Mouse (Mus musculus) layer of hippocampus, adult 9-11 months (tissue): ENCODE measurements around the gene Gabpa.
A peak's percentile ranks its signal among the peaks of the same experiment; 100 is the strongest.

ENCODE experiments used
- DNase-seq: peaks from one replicate; pipeline ENCODE4 v3.0.0; 2022

Gene Gabpa

GRCm38 (mm10) chr16:84834745-84835440 lies at the start of gene Gabpa:
TSS of gene Gabpa (plus strand) at chr16:84834925.
- DNase-seq, result peak; percentile 97

GRCm38 (mm10) chr16:84784966-84785365 lies 49.8 kb upstream of the Gabpa start:
- DNase-seq, result no peak

- DNase-seq, result no peak
These were observed 44.0 kb upstream of the Gabpa start for GRCm38 (mm10) chr16:84790595-84791165.

DNA sequence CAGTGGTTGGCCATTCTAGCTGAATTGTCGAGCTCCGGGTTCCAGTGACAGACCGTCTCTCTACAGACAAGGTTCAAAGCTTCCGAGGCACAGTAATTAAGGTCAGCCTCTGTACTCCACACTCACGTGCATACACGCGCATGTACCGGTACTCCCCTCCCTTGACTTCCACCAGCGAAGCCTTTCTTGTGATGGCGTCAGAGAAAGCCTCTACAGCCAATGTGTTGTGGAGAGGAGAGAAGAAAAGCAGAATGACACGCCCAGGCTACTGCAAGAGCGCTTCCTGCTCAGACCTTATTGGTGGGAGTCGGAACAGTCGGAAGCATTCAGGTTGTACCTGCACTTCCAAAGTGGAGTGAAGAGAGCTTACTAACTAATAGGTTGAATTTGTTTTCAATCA lies 41.3 kb upstream of the Gabpa start:
- DNase-seq, result no peak

- DNase-seq, result no peak
These were observed 39.4 kb upstream of the Gabpa start for GRCm38 (mm10) chr16:84795337-84795736.

DNA sequence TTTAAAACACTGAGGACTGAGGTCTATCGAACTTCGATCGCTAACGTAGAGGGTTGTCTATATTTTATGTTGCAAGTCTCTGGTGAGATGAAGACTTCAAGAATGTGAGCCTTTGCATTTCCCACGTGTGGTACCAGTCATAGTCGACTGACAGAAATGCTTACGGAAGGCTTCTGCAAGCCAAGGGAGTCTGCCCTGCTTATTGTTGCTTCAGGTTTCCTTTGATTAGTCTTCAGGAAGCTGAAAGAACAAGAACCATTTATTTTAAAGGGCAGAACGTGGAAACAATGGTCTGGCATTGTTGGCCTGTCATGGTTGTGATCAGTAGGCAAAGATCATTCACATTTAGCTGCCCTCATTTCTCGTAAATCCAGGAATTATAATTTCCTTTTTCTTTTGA lies 38.0 kb upstream of the Gabpa start:
- no peak for DNase-seq

DNA sequence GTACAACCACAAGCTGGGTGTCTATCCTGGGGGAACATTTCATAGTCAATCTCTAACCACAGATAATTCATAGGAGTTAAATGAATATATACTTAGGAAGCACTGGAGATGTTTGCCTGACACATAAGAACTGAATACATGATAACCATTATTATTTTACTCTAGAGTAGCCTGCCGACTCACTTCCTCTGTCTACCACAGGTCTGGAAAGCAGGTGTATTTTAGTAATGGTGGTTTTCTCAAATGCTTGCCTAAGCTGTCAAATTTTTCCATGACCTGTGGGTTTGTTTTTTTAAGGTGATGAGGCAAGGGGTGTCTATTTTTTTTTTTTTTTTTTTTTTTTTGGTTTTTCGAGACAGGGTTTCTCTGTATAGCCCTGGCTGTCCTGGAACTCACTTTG lies 34.7 kb upstream of the Gabpa start:
- DNase-seq, result no peak

DNA sequence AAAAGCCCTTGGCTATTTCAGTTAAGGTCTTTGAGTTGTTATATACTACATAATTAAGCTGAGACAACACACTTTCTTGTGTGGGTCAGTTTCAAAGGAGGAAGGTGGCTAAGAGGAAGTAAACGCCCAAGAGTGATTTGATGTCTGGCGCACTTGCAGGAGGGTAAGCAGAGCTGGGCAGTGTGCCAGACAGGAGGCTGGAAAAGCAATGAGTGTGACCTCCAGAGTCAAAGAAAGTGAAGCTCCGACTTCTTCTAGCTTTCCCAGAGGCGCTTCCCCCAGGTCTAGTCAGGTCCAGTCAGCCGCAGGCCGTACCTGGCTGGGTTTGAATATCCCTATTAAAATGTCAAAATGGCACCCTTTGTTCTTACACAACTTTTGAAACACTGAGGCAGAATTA lies 32.5 kb upstream of the Gabpa start:
- peak; percentile 34 for DNase-seq

DNA sequence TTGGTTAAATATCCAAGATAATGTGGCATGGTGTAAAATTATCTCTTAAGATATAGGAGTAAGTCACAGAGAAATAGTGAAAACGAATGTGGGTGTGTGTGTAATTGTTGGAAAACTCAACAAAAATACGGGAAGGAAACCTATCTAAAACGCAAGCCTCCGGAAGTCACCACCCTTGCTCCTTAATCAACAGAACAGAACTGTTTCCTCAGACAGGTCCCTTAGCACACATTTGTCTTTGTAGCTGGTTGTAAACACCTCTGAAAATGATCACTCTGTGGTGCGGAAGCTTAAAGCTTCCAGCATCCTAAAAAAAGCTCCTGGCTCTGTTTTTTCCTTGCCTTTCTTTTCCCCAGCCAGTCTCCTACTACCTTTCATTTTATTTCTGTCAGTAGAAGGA lies 29.9 kb upstream of the Gabpa start:
- no peak for DNase-seq

DNA sequence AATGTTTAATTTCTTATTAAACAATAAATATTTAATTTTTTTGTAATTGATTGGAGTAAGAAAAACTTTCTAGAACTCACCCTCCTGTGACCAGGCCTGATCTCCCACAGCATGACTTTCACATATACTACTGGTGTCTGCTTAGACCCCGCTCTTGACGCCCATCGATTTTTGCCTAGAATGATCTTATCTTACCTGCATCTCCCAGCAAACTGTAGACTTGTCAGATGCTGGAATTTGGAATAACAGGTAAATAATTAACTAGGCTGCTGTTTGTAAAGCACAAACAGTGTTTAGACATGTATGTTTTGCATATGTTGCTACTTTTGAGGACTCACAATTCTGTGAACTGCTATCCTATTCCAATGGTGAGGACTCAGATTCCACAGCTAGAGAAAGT lies 28.6 kb upstream of the Gabpa start:
- no peak for DNase-seq

DNA sequence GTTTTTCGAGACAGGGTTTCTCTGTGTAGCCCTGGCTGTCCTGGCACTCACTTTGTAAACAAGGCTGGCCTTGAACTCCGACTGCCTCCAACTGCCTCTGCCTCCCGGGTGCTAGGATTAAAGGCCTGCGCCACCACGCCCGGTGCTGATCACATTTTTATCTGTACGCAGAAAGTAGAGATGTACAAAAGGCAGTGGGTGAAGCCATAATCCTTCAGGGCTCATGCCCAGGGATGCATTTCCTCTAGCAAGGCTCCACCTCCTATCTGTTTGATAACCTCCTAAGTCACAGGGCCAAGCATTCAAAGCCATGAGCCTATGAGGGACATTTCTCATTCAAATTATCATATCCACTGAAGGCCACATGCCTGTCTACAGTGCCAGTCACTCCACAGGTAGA lies 26.9 kb upstream of the Gabpa start:
- DNase-seq, result no peak

GRCm38 (mm10) chr16:84810254-84810653 lies 24.5 kb upstream of the Gabpa start:
- DNase-seq, result no peak

DNA sequence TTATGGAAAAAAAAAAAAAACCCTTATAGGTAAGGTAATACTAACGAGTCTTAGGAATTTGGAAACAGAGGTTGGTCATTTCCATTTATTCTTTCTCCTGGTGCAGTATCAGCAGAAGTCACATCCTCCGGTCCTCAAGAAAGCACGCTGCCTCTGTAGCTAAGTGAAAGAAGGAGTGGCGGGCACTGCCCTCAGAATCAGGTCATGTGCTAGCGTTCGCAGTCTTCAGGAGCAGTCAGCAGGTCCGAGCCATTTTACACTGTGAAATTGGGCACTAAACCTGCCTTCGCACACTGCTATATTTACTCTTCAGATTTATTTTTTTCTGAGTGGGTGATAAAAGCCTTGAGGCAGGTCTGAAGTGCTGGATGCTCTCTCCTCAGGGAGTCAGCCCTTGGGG lies 20.9 kb upstream of the Gabpa start:
- DNase-seq, result no peak

GRCm38 (mm10) chr16:84814511-84814910 lies 20.2 kb upstream of the Gabpa start:
- DNase-seq, result no peak

DNA sequence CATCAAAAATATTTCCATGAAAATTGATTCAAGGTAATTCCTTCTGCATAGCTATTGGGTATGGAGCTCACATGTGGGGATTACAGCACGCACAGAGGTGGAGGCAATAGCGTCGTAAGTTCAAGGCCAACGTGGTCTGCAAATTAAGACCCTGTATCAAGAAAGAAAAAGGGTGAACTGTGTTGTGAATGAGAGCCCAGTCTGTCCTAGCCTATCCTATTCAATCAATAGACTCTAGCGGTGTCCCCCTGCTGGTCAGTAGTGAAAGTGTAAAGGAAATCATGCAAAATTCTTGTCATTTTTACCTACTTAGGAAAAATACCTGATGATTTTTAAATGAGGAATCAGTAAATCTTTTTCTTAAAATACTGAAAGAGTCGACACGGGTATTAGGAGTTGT lies 17.3 kb upstream of the Gabpa start:
- no peak for DNase-seq

DNA sequence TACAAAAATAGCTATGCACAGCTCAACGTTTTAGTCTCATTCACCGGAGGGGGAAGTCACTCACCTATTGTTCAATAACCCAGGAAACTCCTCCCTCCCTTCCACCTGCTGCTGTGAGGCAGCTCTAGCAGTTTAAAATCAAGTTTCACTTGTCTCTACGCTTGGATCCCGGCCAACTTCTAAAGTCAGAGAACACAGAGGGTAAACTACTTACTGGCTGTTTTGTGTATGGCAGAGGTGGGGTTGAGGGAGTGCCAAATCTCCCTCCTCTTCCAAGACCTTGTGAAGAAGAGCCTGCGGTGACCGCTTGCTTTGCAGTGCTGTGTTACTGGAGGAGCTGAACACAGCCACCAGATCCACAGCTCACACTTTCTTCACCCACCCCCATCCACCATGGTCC lies 9.7 kb upstream of the Gabpa start:
- no peak for DNase-seq

DNA sequence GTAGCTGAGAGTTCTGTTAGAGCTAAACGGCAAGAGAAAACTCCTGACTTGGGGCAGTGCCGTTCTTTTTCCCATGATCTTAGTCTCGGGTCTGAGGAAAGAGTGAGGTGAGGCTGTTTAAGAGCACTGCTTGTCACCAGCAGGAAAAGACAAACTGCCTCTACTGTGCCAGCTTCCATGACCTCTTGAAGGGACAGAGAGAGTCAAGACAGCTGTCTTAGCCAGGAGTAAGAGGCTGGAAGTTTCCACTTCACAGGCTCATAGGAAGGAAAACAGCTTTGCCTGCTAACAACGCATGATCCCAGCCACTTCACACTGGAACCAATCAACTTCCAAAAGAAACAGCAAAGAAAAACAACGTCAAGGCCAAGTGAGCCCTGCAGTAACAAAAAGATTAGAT lies 3.0 kb upstream of the Gabpa start:
- no peak for DNase-seq

DNA sequence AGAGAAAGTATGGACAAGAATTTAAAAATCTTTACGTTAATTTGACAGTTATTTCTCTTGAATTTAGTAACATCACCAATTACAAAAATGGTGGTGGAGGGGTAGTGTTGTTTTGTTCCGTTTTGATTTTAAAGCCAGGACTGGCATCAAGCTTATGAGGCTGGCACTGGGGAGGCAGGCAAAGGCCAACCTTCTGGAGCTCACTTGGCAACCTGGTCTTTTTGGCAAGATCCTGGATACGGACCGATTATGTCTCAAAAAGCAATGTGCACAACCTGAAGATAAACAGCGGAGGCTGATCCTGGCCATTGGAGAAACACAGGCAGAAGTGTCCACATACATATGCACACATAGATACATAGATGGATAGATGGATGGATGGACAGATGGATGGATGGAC lies 2.0 kb upstream of the Gabpa start:
- no peak for DNase-seq

GRCm38 (mm10) chr16:84834344-84834743 lies 381 bp upstream of the Gabpa start:
- DNase-seq, result no peak

- peak; percentile 90 for DNase-seq
These were observed 707 bp downstream of the Gabpa start, which contains the start of gene Atp5j for GRCm38 (mm10) chr16:84835441-84835822. TSS of gene Atp5j (minus strand) at chr16:84835625.

DNA sequence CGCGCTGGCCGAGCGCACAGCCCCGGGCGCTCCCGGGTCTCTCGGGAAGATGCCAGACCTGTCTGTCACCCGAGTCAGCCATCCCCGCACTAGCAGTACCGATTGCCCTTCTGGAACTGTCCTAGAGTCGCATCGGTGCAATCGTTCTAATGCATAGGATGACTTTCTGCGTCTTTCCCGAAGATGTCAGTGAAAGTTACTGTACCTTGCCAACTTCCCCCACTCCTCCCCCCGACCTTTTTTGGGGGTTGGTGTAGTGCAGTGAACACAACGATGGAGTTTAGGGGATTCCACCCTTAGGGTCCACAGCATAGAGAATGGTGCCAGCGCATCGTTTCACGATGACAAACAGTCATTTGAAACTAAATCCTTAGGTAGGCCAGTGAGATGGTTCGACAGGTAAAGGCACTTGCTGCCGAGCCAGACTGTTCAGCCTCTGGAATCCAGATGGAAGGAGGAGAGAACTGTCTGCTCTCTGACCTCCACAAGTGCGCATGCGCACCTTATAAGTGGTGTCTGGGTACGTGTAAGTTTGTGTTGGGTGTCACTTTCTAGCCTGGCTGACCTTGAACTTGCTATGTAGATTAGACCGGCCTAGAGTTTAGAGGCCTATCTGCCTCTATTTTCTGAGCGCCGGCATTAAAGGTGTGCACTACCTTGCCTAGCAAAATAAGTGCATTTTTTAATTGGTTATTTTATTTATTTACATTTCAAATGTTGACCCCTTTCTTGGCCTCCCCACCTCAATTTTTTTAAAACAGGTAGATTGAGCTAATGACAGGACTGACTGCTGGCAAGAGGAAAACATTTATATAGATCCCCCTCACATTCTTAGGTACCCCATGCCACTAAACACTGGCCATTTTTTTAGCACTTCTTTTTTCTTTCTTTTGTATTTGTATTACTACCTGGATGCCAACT lies 1.4 kb downstream of the Gabpa start:
- peak; percentile 39 for DNase-seq

DNA sequence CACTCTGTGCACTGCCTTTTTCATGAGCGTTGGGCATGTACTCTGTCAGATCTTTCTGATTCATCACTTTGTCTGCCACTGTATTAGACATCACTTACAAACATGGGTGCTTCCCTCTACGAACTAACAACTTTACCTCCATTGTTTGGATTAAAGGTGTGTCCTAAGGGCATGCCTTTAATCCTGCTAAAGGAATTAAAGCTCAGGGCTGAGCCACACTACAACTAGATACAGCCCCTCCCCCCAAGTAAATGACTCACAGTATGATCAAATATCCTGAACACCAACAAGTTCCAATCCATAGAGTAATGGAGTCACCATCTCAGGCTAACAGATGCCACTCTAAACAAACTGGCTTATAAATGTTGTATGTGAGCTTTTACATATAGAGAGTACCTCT lies 3.9 kb downstream of the Gabpa start:
- no peak for DNase-seq

DNA sequence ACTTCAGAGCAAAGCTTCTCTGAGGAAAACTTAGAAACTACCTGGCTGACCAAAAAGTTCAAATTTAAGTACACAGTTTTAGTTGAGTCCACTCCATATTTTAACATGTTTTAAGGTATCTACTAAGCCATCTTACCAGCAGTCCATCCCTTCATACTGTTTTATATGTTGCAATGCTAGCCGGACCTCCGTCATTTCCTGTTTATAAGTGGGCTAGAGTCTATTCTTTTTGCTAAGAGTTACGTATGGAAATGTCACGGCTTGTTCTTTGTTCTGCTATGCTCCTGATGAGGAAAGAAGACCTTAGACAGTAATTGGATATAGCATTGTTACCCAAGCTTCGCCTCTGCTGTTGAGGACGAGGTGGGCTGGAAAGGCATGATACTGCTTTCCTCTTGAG lies 18.8 kb downstream of the Gabpa start:
- DNase-seq, result no peak

GRCm38 (mm10) chr16:84864656-84865055 lies 29.9 kb downstream of the Gabpa start:
- DNase-seq, result no peak
